Mouse (Mus musculus) G1E (cell line): ENCODE results near the gene 4930402F06Rik.

Experiments used
- CTCF ChIP-seq: IDR thresholded peaks from 2 replicates; pipeline ENCODE4 v1.5.1; 2012; ENCODE audit warnings: low read depth, low read length, inconsistent platforms, mixed read lengths
- GATA1 ChIP-seq: IDR thresholded peaks from 2 replicates; pipeline ENCODE4 v1.6.1; 2012; ENCODE audit warnings: borderline replicate concordance, low read length, inconsistent platforms, mixed read lengths
- POLR2AphosphoS5 ChIP-seq: IDR thresholded peaks from 2 replicates; pipeline ENCODE4 v1.6.1; 2012; ENCODE audit warnings: low read depth, low read length, inconsistent platforms; ENCODE audit not compliant: insufficient replicate concordance
- TAL1 ChIP-seq: conservative IDR thresholded peaks from 2 replicates; pipeline ENCODE4 v1.6.1; 2012; ENCODE audit warnings: low read depth, low read length, inconsistent platforms, mixed read lengths

DNA sequence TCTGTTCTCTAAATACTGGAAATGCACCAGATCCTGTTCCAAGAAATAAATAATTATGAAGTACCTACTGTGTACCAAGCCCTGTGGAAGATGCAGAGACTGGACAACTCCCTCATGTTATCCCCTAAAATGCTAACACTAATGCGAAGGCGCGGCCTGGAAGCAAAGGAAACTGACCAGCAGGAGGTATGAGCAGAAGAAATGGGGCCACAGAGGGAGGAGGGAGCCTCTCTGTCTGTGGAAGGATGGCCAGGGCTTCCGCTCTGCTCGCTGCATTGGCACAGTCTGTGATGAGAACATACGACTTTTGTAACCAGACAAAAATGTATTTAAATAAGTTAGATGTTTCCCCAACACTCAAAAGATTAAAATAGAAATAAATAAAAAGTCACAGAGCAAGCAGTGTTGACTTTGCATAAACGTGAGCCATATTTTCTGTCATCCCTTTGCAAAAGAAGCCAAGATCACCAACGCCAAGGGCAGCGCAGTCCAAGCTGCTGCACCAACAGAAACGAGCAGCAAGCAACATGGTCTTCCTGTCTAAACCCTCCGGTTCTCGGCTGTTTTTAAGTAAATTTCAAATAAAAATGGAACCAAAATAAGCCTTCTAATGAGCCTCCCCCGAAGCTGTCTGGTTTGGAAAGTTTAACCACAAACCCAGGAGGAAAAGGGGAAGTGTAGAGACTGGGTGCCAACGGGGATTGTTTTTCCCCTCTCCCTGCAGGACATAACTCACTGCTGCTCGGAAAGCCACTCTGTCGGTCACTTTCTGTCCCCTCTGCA lies 47.2 kb upstream of the 4930402F06Rik start:
- TF ChIP-seq CTCF: no peak
- no peak for TF ChIP-seq POLR2AphosphoS5
- no peak for TF ChIP-seq GATA1
- TF ChIP-seq TAL1: no peak
